Mouse (Mus musculus) brain, embryonic 18.5 days (tissue): Measurements from ENCODE around the gene Tmtc1.

ENCODE experiments used
- DNase-seq: peaks from one replicate; pipeline ENCODE4 v3.0.0-alpha.2; 2012; ENCODE audit warnings: low read depth, low spot score

Gene Tmtc1

GRCm38 (mm10) chr6:148443726-148444701 lies at the start of gene Tmtc1:
Gene Tmtc1 (minus strand): TSS chr6:148444389.
- no peak for DNase-seq

GRCm38 (mm10) chr6:148491849-148492248 lies 47.7 kb upstream of the Tmtc1 start:
- no peak for DNase-seq

GRCm38 (mm10) chr6:148486756-148487155 lies 42.6 kb upstream of the Tmtc1 start:
- no peak for DNase-seq

GRCm38 (mm10) chr6:148481894-148482293 lies 37.7 kb upstream of the Tmtc1 start:
- no peak for DNase-seq

GRCm38 (mm10) chr6:148479671-148480237 lies 35.6 kb upstream of the Tmtc1 start:
- DNase-seq, result no peak

GRCm38 (mm10) chr6:148478350-148478749 lies 34.2 kb upstream of the Tmtc1 start:
- no peak for DNase-seq

- no peak for DNase-seq
These were observed 28.1 kb upstream of the Tmtc1 start for GRCm38 (mm10) chr6:148472289-148472688.

- no peak for DNase-seq
These were observed 23.8 kb upstream of the Tmtc1 start for GRCm38 (mm10) chr6:148467924-148468389.

- no peak for DNase-seq
These were observed 23.2 kb upstream of the Tmtc1 start for GRCm38 (mm10) chr6:148467170-148467921.

GRCm38 (mm10) chr6:148459636-148460035 lies 15.4 kb upstream of the Tmtc1 start:
- DNase-seq, result no peak

- no peak for DNase-seq
These were observed 11.3 kb upstream of the Tmtc1 start for GRCm38 (mm10) chr6:148455470-148455869.

GRCm38 (mm10) chr6:148454740-148455139 lies 10.6 kb upstream of the Tmtc1 start:
- DNase-seq, result no peak

GRCm38 (mm10) chr6:148448151-148448550 lies 4.0 kb upstream of the Tmtc1 start:
- DNase-seq, result no peak

GRCm38 (mm10) chr6:148446113-148446512 lies 1.9 kb upstream of the Tmtc1 start:
- no peak for DNase-seq

- no peak for DNase-seq
These were observed 607 bp upstream of the Tmtc1 start for GRCm38 (mm10) chr6:148444796-148445195.

GRCm38 (mm10) chr6:148443291-148443725 lies 881 bp downstream of the Tmtc1 start:
- no peak for DNase-seq

GRCm38 (mm10) chr6:148442671-148443290 lies 1.4 kb downstream of the Tmtc1 start:
- DNase-seq, result no peak

- no peak for DNase-seq
These were observed 2.3 kb downstream of the Tmtc1 start for GRCm38 (mm10) chr6:148441871-148442270.

GRCm38 (mm10) chr6:148439101-148439500 lies 5.1 kb downstream of the Tmtc1 start:
- no peak for DNase-seq

- DNase-seq, result no peak
These were observed 6.6 kb downstream of the Tmtc1 start for GRCm38 (mm10) chr6:148437565-148437964.

GRCm38 (mm10) chr6:148436441-148437001 lies 7.7 kb downstream of the Tmtc1 start:
- DNase-seq, result no peak
